9 mouse cellular contexts compared by ENCODE assay signal in genomic region chr19:5486286-5486685, GRCm38 (mm10). TPM values are rescaled to one million over a fixed set of nuclear protein-coding genes. Genes with fewer than 3 reads are reported as not detected.
A peak's percentile ranks its signal among the peaks of the same experiment; 100 is the strongest.
DNase-seq lines count a peak whose midpoint lies in the region; ATAC-seq and TF ChIP-seq lines count a peak whose summit lies in the region.
"Had no signal": no experiment of that assay in that cellular context is flagged by ENCODE, and none has a peak within 500 bp of the region (broad histone marks: within the 10 kb centered on the region; RNA-seq: fewer than 3 reads in every experiment).

No protein-coding gene starts in this region.

- no peak for TF ChIP-seq POLR2A in lung, adult 2 months (IDR thresholded peaks at IDR 0.05; ENCODE audit: borderline replicate concordance, extremely low read depth, low read depth, low read length)

- WGBS in kidney, embryonic 15.5 days = 76% methylated on average over 8 of the region's 8 CpGs
- WGBS in lung, adult 2 months = 66% methylated on average over 8 of the region's 8 CpGs
- WGBS in intestine, embryonic 15.5 days = 81% methylated on average over 8 of the region's 8 CpGs

- no peak for TF ChIP-seq CTCF in lung, adult 2 months (IDR thresholded peaks at IDR 0.05; ENCODE audit: insufficient read depth, low read length)

- no peaks in the 10 kb centered on the region for H3K27me3 ChIP-seq in kidney, embryonic 15.5 days
- H3K27me3 ChIP-seq in intestine, embryonic 15.5 days (replicated peaks) = no peaks in the 10 kb centered on the region

- no peak overlapping the region for H3K4me3 ChIP-seq in kidney, embryonic 15.5 days (replicated peaks)
- no peak overlapping the region for H3K4me3 ChIP-seq in lung, adult 2 months (replicated peaks; ENCODE audit: extremely low read depth, low read depth, low read length)
- H3K4me3 ChIP-seq in intestine, embryonic 15.5 days (replicated peaks) = no peak overlapping the region

- no peak for DNase-seq in kidney, adult 8-10 months
- DNase-seq in brain, adult 2 months (ENCODE audit: low read depth, low spot score) = peak; percentile 75
- DNase-seq in cerebellum, adult 8-10 months = peak; percentile 79
- peak; percentile 41 for DNase-seq in lung, adult 2 months
- DNase-seq in spleen, adult 18-20 months = no peak
- DNase-seq in thymus, postnatal 0 days (ENCODE audit: low spot score) = no peak
- DNase-seq: kidney, postnatal 14 days had no signal

- ATAC-seq in kidney, embryonic 15.5 days (replicated peaks; ENCODE audit: low FRiP score) = no peak
- ATAC-seq in intestine, embryonic 15.5 days = no peak

- H3K36me3 ChIP-seq in kidney, embryonic 15.5 days = peaks cover 50% of the 10 kb centered on the region
- H3K36me3 ChIP-seq in intestine, embryonic 15.5 days = peaks cover 15% of the 10 kb centered on the region

- no peak overlapping the region for H3K9ac ChIP-seq in kidney, embryonic 15.5 days
- H3K9ac ChIP-seq in intestine, embryonic 15.5 days = no peak overlapping the region; the same call in 1 of the 2 replicates

- H3K4me1 ChIP-seq in kidney, embryonic 15.5 days = peaks cover 37% of the 10 kb centered on the region
- peaks cover 5% of the 10 kb centered on the region; the same call in 1 of the 2 replicates for H3K4me1 ChIP-seq in lung, adult 2 months (ENCODE audit: control insufficient read depth, insufficient read depth, low read length)
- peaks cover 18% of the 10 kb centered on the region for H3K4me1 ChIP-seq in intestine, embryonic 15.5 days (replicated peaks)

- H3K9me3 ChIP-seq in kidney, embryonic 15.5 days (replicated peaks) = no peaks in the 10 kb centered on the region
- H3K9me3 ChIP-seq in intestine, embryonic 15.5 days = no peaks in the 10 kb centered on the region

- H3K27ac ChIP-seq in kidney, embryonic 15.5 days = 0 out of 2 replicates have a peak overlapping the region, but pooled peaks have one; percentile 15
- H3K27ac ChIP-seq in intestine, embryonic 15.5 days = no peak overlapping the region

- H3K4me2 ChIP-seq in kidney, embryonic 15.5 days = 0 out of 2 replicates have a peak overlapping the region, but pooled peaks have one; percentile 76
- H3K4me2 ChIP-seq in intestine, embryonic 15.5 days (replicated peaks) = no peak overlapping the region

RNA-seq across cellular contexts. Expression of gene Mus81, which starts 1.9 kb away (rescaled TPM):
- polyA plus RNA-seq in kidney, embryonic 15.5 days (2015; fragmentation: Nextera tagmentation; extraction: Ambion mirVana) = 37.0 and 47.4 TPM in 2 replicates
- 50.3 and 53.0 TPM in 2 replicates for polyA plus RNA-seq in lung, adult 2 months (2012; rRNA removed)
- polyA plus RNA-seq in intestine, embryonic 15.5 days (2015; fragmentation: Nextera tagmentation; extraction: Ambion mirVana) = 29.5 and 29.8 TPM in 2 replicates
- polyA plus RNA-seq in thymus, postnatal 0 days (2015; fragmentation: Nextera tagmentation; extraction: Ambion mirVana) = 58.6 and 63.5 TPM in 2 replicates

RNA-seq across cellular contexts. Expression of gene Cfl1, which starts 4.0 kb away (rescaled TPM):
- 2,798 and 2,930 TPM in 2 replicates for polyA plus RNA-seq in kidney, embryonic 15.5 days (2015; fragmentation: Nextera tagmentation; extraction: Ambion mirVana)
- 439 and 568 TPM in 2 replicates for polyA plus RNA-seq in lung, adult 2 months (2012; rRNA removed)
- 2,332 and 2,514 TPM in 2 replicates for polyA plus RNA-seq in intestine, embryonic 15.5 days (2015; fragmentation: Nextera tagmentation; extraction: Ambion mirVana)
- polyA plus RNA-seq in thymus, postnatal 0 days (2015; fragmentation: Nextera tagmentation; extraction: Ambion mirVana) = 3,590 and 4,042 TPM in 2 replicates

RNA-seq across cellular contexts. Expression of gene Efemp2, which starts 12.5 kb away (rescaled TPM):
- 156 and 179 TPM in 2 replicates for polyA plus RNA-seq in kidney, embryonic 15.5 days (2015; fragmentation: Nextera tagmentation; extraction: Ambion mirVana)
- polyA plus RNA-seq in lung, adult 2 months (2012; rRNA removed) = 96.9 and 103 TPM in 2 replicates
- polyA plus RNA-seq in intestine, embryonic 15.5 days (2015; fragmentation: Nextera tagmentation; extraction: Ambion mirVana) = 118 TPM in 2 replicates
- 26.5 and 27.9 TPM in 2 replicates for polyA plus RNA-seq in thymus, postnatal 0 days (2015; fragmentation: Nextera tagmentation; extraction: Ambion mirVana)

RNA-seq across cellular contexts. Expression of gene 1700020D05Rik, which starts 17.3 kb away (rescaled TPM):
- 0.30 and 0.32 TPM in 2 replicates for polyA plus RNA-seq in kidney, embryonic 15.5 days (2015; fragmentation: Nextera tagmentation; extraction: Ambion mirVana)
- polyA plus RNA-seq in lung, adult 2 months (2012; rRNA removed) = 1.1 and 1.2 TPM in 2 replicates
- polyA plus RNA-seq in intestine, embryonic 15.5 days (2015; fragmentation: Nextera tagmentation; extraction: Ambion mirVana) = not detected in 2 replicates
- polyA plus RNA-seq in thymus, postnatal 0 days (2015; fragmentation: Nextera tagmentation; extraction: Ambion mirVana) = 0.13 and 0.44 TPM in 2 replicates

RNA-seq across cellular contexts. Expression of gene Ctsw, which starts 18.0 kb away (rescaled TPM):
- polyA plus RNA-seq in kidney, embryonic 15.5 days (2015; fragmentation: Nextera tagmentation; extraction: Ambion mirVana) = 1.1 and 1.5 TPM in 2 replicates
- polyA plus RNA-seq in lung, adult 2 months (2012; rRNA removed) = 4.9 and 5.7 TPM in 2 replicates
- 2.1 and 2.9 TPM in 2 replicates for polyA plus RNA-seq in intestine, embryonic 15.5 days (2015; fragmentation: Nextera tagmentation; extraction: Ambion mirVana)
- polyA plus RNA-seq in thymus, postnatal 0 days (2015; fragmentation: Nextera tagmentation; extraction: Ambion mirVana) = 42.8 and 43.0 TPM in 2 replicates

Comparison
In these comparisons a context has a peak if more than half of its experiments do, and no peak if none do; other contexts are left out.
1. DNase-seq: peak in brain, adult 2 months (single experiment), cerebellum, adult 8-10 months (single experiment) and lung, adult 2 months (single experiment); none in kidney, adult 8-10 months (0 of 2), spleen, adult 18-20 months (0 of 2) and thymus, postnatal 0 days (single experiment).